Mouse (Mus musculus) neutrophil, adult 5-6 weeks (primary cell): ENCODE data around the gene Slc25a44. TPM values are rescaled to one million over a fixed set of nuclear protein-coding genes. Genes with fewer than 3 reads are reported as not detected.

ENCODE experiments used
- ATAC-seq: fragments of 151-379, 151-347 bp; 2 replicates; pipeline ENCODE4 v1.8.0; 2017; ENCODE audit warnings: mild to moderate bottlenecking, moderate TSS enrichment; ENCODE audit not compliant: insufficient number of reproducible peaks, poor library complexity, low FRiP score, severe bottlenecking; ENCODE audit errors: extremely low read depth
- total RNA-seq: library from RNA; stranded (forward); fragments of 200-1000 nt; gene quantifications from 2 replicates; pipeline ENCODE4 v1.2.3, GENCODE M21; 2017

The Slc25a44 gene
- 20.9 and 26.2 TPM in 2 replicates for total RNA-seq

DNA sequence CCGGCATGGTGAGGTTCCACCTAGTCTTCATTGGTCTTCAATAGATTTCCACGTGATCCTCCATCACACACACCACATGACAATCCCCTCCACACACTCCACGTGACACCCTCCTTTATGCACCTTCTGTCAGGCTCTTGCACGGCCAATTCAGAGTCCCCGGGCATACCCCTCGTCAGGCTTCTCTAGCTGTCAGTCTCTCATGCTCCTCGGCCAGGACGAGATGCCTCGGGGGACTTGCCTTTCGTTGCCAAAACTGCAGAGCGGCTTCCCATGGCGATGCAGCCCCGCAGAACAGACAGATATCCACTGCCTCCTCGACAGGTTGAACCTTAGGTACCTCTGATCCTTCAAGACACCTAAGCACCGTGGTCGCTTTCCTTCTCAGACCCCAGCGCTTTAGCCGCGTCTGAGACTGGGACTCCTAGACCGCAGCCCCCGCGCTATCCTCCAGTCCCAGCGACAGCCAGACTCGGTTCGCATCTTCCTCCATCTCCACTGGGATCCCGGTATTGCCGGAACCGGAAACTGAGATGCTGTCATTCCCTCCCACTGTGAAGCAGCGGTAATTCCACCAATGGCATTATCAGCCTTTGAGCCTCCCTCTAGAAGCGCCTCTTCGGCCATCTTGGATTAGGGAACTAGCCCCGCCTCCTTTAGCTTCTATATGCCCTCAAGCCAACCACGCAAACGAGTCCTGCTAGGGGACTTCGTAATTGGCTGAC lies at the start of gene Slc25a44:
Slc25a44 (minus strand) TSS at position 535 of the 725 bp plus-strand sequence.
- peak; percentile 94 for ATAC-seq

DNA sequence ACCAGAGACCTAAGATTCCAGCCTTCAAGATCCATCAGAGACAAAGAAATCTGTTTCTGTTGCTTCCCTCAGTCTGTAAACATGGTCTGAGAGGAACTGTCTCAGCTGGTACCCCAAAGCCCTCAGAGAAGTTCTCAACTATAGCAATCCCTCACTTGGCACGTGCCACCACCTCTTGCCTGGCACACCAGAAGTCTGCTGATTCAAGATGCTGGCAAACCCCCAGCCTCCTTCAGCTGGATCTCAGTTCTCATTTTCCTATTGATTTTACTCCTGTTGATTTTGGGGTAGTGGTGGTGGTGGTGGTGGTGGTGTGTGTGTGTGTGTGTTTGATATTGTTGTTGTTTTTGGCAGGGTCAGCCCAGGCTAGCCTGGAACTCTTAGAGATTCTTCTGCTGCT lies 48.6 kb upstream of the Slc25a44 start:
- ATAC-seq: no peak

DNA sequence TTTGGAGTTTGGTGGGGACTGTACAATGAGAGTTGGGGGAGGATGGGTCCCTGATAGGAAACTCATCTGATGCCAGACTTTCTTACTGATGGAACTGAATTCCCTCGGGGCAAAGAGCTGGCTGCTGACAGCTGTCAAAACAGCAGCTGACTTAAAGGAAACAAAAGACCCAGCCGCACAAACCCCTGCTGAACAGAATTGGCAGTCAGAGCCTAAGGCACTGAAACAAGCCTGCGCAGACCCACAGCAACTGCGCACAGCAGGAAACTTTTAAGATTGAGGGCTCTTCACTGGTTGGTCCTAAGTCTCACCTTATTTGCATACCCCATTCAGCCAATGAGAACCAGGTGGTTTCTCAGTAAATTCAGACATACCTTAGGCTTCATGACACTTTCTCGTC lies 48.1 kb upstream of the Slc25a44 start:
- ATAC-seq: no peak

DNA sequence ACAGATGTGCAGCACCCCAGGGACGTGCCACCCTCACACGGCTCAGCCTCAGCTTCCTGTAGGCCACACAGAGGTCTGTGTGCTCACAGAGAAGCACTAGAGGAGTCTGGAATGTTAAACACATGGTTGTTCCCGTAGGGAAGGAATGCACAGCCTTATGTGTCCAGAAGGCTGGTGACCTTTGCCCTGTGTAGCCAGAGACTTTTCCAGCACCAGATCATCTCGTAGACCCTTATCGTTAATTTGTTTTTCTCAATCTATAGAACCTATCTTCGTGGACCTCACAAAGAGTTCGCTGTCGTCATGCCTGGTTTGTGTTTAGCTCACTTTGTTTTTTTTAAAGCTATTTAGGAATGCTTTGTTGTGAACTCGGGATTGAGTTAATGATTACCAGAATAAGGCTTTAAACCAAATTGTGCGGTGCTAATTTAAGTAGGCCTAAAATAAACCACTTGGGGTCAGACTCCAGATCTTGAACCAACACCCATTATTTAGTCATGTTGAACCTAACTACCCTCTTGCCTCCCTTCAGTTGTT lies 46.1 kb upstream of the Slc25a44 start:
- no peak for ATAC-seq

DNA sequence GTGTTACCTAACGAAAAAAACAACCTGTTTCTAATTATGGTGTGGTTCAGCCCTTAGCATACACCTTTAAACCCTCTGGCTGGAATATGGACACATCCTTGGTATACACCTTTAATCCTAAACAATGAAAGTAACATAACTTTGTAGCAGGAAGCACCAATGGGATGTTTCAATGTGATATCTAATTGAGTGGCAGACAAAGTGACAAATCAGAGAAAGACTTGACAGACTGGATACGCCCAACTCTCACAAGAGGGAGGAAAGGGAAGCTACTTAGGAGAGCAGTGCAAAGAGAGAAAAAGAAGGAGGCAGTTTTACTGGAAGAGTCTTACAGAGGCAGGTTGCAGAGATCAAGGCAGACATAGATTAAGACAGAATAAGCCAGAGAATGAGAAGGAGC lies 44.5 kb upstream of the Slc25a44 start:
- ATAC-seq: no peak

DNA sequence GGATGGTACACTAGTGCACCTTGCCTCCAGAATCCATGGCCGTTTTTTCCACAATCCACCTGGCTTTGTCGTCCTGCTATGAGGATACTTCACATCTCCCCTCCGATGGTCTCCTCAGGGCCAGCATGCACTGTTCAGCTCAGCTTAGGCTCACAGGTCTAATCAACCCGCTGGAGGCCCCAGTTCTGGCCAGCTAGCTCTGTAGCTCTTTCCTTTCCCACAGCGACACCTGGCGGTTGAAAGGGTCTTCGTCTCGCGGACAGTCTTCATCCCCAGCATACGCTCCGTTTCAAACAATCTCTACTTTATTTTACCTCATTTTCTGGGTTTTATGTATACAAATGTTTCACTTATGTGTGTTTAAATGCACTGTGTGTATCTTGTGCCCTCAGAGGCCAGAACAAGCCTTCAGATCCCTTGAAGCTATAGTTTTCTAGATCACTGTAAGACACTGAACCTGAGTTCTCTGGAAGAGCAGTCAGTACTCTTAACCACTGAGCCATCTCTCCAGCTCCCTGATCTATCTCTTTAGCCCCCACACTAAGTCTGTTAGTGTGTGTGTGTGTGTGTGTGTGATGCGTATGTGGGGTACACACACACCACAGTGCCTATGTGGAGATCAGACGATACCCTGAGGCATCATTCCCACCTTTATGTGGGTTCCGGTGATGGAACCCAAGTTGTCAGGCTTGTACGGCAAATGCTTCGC lies 42.3 kb upstream of the Slc25a44 start:
- ATAC-seq: peak; percentile 80

DNA sequence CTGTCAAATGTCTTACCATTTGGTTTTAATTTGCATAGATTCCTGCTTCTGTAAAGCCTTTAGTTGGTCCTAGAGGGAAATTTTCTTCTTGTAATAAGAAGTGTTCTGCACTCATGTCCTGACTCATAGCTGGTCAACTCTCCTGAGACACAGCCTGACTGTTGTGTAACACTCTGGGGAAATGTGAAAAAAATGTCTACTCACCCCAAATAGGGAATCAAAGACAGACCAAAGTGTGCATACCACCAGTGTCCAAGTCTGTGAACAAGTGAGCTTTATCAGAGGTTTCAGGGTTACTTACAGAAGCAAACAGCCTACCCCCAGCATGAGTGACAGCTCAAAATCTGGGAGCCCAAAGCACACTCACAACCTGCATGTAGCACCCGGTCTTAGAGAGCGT lies 40.2 kb upstream of the Slc25a44 start:
- peak; percentile 73 for ATAC-seq

DNA sequence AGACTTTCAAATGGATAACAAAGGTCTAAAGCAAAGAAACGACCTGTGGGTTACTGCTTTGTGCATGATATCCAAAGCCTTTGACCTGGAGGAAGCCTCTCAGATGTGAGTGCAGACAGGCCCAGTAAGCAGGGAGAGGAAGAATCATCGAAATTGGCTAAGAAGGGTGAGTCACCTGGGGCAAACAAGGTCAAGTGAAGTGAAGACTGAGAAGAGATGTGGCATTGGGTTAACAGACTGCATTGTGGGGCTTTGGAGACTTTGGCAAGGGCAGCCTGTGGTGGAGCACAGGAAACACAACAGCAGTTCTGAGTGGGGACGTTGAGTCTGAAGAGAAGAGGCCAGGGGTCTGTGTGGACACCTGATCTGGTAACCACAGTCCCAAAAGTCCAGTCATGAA lies 39.5 kb upstream of the Slc25a44 start:
- ATAC-seq: 0 out of 2 replicates have a peak, but pooled peaks have one; percentile 40

DNA sequence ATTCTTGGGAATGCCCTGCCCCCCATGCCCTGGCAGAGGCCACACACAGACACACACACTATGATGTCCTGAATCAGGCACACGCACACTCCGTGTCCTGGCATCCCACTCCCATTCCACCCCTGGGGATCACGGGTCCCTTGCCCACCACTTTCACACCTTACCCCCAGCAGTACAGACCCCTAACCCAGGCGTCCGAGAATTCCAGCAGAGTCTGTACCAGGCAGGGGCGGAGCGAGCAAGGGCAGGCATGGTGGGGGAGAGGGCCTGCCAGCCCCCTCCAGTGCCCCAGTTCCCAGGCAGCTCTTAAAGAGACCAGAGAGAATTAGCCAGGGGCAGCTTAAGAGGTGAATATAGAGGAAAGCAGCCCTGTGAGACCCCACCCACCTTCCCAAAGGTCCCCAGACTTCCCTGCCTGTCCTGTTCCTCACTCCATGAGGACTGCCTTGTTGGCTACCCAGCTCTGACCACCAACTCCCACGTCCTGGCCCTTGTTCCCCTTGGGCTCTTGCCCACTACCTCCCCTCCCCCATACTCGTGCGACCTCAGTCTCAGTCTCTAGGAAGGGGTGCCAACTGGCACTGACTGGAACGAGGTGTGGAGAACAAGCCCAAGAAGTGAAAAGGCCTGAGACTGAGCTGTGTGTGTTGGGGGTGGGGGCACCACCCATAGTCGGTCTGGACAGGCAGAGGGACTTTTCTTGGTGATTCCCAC lies 36.2 kb upstream of the Slc25a44 start, which contains the start of gene Sema4a:
Sema4a (minus strand) TSS at position 200 of the 714 bp plus-strand sequence.
- no peak for ATAC-seq

DNA sequence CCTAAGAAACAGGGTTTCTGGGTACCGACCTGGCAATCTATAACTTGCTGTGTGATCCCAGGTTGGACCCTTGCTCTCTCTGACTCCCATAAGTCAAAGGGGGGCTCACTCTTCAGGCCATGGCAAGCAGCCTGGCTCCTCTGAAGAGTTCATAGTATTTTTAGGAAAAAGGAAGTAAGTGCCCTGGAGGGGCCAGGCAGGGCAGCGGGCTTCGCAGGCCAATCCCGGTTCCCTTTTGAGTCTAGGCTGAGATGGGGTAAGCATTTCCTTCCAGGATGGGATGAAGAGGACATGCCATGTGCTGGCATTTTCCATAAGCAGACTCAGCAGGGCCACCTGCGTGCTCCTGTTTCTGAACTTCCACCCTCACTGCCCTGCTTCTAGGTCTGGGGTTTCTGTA lies 35.1 kb upstream of the Slc25a44 start:
- no peak for ATAC-seq

DNA sequence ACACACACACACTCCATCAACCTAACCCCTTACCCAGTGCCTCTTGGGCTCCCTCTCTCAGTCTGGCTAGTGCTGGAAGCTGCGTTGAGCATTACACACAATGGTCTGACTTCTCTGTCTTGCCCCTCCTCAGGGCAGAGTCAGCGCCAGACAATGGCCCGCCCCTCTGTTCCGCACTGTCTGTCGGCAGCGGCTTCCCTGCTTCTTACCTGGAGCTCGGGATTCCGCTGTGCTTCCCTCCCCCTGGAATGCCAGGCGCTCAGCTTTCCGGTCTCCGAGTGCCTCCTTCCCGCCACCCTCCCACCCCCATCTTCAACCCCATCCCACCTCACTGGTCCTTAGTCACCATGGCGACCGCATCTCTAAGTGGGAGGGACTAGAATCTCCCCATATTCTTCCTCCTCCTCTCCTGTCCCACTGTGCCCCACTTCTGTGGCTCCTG lies 33.9 kb upstream of the Slc25a44 start:
- no peak for ATAC-seq

DNA sequence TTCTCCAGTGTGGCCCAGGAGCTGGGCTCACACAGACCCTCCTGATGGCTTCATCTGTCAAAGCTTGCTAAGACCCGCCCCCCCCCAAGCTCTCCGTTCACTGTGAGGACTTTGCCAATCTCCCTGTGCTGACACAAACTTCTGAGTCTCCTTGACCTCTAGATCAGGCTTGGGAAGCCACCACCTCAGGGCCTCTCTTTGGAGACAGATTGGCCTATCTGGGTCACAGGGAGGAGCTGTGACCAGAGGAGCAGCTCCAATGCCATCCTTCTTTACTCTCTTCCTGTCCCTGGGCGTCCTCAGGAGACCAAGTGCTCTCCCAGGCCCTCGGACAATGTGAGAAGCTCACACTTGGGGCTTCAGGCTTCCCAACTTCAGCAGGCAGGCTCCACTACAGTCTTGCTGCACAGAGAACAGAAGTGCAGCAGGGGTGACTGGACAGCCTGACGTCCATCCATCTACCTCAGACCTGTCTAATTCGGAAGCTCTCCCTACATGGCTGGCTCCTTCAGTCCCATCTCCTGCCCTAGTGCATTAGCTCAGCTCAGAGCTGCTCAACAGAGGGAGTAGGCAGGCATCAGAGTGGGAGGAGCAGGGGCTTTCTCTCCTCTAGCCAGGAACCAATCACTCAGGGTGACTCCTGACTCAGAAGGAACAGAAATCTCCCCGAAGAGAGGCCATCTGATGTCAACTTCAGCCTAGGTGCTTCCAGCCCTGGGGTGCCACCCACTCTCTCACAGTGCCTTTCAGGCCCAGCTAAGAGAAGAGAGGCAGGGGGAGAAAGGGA lies 32.0 kb upstream of the Slc25a44 start:
- no peak for ATAC-seq

DNA sequence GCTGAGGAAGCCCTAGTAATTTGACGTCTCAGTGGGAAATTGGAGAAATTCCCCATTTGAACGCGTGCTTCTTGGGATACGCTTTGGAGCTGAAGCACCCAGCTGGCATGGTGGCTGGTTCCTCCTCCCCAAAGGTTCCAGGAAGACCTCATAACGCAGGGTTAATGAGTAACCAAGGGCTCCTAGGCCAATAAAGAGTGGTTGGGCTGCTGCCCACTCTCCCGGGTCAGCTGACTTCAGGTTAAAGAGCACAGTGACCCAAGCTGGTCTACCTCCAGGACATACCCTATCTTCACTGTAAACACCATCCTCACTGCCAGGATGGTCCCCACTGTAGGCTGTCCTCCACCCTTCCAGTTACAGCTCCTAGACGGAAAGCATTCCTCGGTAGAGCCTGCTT lies 31.4 kb upstream of the Slc25a44 start:
- ATAC-seq: no peak

DNA sequence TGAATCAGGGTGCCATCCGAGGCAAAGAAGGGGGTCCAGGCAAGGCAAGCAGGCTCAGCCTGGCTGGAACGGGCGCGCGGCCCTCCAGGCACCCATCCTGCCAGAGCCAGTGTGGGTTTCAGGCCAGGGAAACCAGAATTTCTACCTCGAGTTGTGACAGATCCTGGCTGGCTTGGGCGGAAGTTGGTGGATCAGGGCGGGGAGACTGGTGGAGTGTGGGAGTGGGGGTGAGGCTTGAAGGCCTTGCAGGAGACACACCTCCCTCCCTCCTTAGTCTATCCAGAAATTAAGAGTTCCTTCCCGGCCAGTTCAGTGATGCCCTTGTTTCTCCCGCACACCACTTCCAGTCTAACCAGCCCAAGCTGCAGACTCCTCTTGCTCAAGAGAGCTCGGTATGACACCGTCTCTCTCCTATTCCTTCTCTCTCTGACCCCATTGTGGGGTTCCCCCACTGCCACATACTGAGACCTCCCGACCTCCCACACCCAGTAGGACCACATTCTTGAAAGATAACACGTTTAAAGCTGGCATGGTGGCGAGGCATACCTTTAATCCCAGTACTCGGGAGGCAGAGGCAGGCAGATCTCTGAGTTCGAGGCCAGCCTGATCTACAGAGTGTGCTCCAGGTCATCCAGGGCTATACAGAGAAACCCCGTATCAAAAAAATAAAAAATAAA lies 30.8 kb upstream of the Slc25a44 start:
- ATAC-seq: no peak

DNA sequence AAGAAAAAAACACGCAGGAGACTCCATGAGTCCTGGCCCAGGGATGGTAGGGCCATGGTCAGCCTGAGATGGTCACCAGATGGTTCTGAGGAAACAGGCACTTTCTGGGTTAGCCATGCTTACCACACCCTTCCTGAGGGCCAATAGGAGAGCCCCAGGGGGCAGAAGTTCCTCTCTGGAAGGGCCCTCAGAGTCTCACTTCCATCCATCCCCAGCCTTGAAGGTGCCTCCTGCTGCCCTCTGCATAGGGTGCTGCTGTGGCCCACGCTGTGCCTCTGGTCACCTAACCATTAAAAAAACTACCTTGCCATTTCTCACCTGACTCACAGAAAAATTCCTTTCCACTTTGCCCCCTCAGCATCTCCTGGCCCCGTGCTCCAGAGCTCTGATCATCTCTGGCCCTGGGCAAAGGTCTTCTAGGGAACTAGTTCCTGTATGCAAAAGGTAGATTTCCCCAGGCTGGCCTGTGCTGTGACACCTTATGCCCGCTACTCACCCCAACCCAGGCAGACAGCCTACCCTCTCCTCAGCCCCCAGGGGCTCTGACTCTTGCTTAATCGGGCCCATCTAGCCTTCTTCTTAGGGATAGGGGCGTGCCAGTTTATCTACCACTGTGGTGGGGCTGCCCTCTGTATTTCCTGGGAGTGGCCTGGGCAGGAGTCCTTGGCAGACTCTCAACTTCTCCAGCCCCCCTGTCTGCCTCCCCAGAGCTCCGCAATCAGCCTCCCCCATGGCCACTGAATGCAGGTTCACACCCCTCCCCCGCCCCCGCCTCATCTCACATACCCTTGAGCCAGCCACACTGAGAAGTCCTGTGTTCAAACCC lies 30.0 kb upstream of the Slc25a44 start:
- ATAC-seq: peak; percentile 43; the same call in 1 of the 2 replicates

DNA sequence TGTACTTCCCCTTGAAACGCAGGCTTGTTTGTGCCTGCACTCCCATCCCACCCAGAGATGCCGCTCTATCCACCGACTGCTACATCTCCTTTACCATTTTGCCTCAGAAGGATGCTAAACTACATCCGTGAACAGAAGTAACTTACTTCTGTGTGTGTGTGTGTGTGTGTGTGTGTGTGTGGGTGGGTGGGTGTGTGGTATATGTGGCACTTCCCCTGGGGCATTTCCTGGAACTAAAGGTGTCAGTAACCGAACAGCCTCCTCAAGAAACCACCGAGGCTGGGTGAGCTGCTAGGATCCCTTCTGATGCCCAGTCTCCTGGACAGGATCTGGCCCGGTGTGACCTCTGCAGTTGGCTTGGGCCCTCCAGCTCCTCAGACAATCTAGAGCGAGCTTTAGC lies 29.0 kb upstream of the Slc25a44 start:
- peak; percentile 33; the same call in 1 of the 2 replicates for ATAC-seq

DNA sequence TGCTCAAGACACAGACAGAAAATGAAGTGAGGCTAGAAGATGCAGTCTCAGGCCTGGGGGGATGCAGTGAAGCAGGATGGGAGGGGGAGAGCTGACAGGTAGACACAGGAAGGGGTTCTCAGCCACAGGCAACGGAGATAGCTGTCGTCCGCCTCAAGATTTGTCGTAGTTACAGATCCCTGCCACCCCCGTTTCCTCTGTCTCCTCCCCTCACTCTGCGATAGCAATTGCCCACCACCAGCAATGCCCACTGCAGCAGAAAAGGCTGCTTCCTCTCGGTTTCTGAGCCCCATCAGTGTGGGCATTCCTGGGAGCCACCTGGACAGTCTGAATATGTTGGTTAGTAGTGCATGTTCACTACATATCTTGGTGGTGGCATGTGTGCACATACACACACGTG lies 28.4 kb upstream of the Slc25a44 start:
- ATAC-seq: no peak
